Mouse (Mus musculus) CH12.LX (cell line): ENCODE measurements around the gene Cfap99. TPM values are rescaled to one million over a fixed set of nuclear protein-coding genes. Genes with fewer than 3 reads are reported as not detected.

Experiments
- DNase-seq: peaks from one replicate; pipeline ENCODE4 v3.0.0-alpha.2; 2013; ENCODE audit errors: extremely low read depth
- H3K27ac ChIP-seq: 2 replicates; pipeline ENCODE4 v1.5.1; 2012; ENCODE audit warnings: low read depth, mild to moderate bottlenecking, control low read depth, moderate library complexity; ENCODE audit not compliant: insufficient read depth
- H3K27me3 ChIP-seq: replicated peaks from 2 replicates; pipeline ENCODE3; 2012; ENCODE audit warnings: inconsistent platforms
- H3K36me3 ChIP-seq, 2 experiments: replicated peaks in 1 of 2; 2 replicates each; pipeline versions ENCODE3 to v1.6.1; 2012; ENCODE audit warnings: inconsistent platforms in 1 of 2, low read length in 1 of 2, mild to moderate bottlenecking in 1 of 2, mixed read lengths in 1 of 2, moderate library complexity in 1 of 2; ENCODE audit not compliant: control insufficient read depth in 1 of 2, insufficient read depth in 1 of 2
- H3K4me1 ChIP-seq, 2 experiments: 2 replicates each; pipeline ENCODE4 v1.6.1; 2012; ENCODE audit warnings: inconsistent platforms in 1 of 2, moderate library complexity in 1 of 2; ENCODE audit not compliant: insufficient read depth in 2 of 2, control insufficient read depth in 1 of 2
- H3K4me2 ChIP-seq: 2 replicates; pipeline ENCODE4 v1.6.1; 2012; ENCODE audit warnings: low read depth, mild to moderate bottlenecking, control low read depth; ENCODE audit not compliant: poor library complexity, insufficient read depth, severe bottlenecking
- H3K4me3 ChIP-seq, 3 experiments: fragments of 150-350 bp in 1 of 3; sonication (generic) in 1 of 3; replicated peaks in 1 of 3; 2 replicates each; pipeline versions ENCODE3 to v1.5.1; 2011 to 2012; ENCODE audit warnings: low read depth in 2 of 3, low read length in 2 of 3, mild to moderate bottlenecking in 2 of 3, moderate library complexity in 2 of 3, control low read depth in 1 of 3, improper control_type of control experiment in 1 of 3, inconsistent platforms in 1 of 3, mixed read lengths in 1 of 3; ENCODE audit not compliant: poor library complexity in 1 of 3
- H3K79me2 ChIP-seq: replicated peaks from 2 replicates; pipeline ENCODE4 v1.6.1; 2012; ENCODE audit warnings: mild to moderate bottlenecking, moderate library complexity; ENCODE audit not compliant: control insufficient read depth, poor library complexity, insufficient read depth, severe bottlenecking; ENCODE audit errors: extremely low read depth
- H3K9ac ChIP-seq: 2 replicates; pipeline ENCODE4 v1.6.1; 2012; ENCODE audit warnings: low read depth, mild to moderate bottlenecking, control low read depth, moderate library complexity; ENCODE audit not compliant: insufficient read depth
- H3K9me3 ChIP-seq: replicated peaks from 2 replicates; pipeline ENCODE3; 2012; ENCODE audit warnings: low read length, inconsistent platforms, mixed read lengths
- BHLHE40 ChIP-seq: IDR thresholded peaks from 2 replicates; pipeline ENCODE4 v1.6.1; 2011; ENCODE audit warnings: mild to moderate bottlenecking, low read depth, low read length, improper control_type of control experiment
- E2F4 ChIP-seq: IDR thresholded peaks from 2 replicates; pipeline ENCODE4 v1.6.1; 2011; ENCODE audit warnings: low read depth, low read length, improper control_type of control experiment; ENCODE audit not compliant: insufficient replicate concordance
- ELF1 ChIP-seq: IDR thresholded peaks from 2 replicates; pipeline ENCODE4 v1.6.1; 2014; ENCODE audit warnings: low read depth, mild to moderate bottlenecking, inconsistent platforms, low read length, improper control_type of control experiment
- GABPA ChIP-seq: IDR thresholded peaks from 2 replicates; pipeline ENCODE4 v1.6.1; 2012; ENCODE audit warnings: low read depth, low read length, improper control_type of control experiment, inconsistent platforms; ENCODE audit not compliant: insufficient replicate concordance
- IRF4 ChIP-seq: IDR thresholded peaks from 2 replicates; pipeline ENCODE4 v1.6.1; 2014; ENCODE audit warnings: low read depth, mild to moderate bottlenecking, inconsistent platforms, low read length, improper control_type of control experiment
- MAZ ChIP-seq: IDR thresholded peaks from 2 replicates; pipeline ENCODE4 v1.6.1; 2012; ENCODE audit warnings: low read depth, mild to moderate bottlenecking, inconsistent platforms, low read length, improper control_type of control experiment, moderate library complexity
- MXI1 ChIP-seq: IDR thresholded peaks from 2 replicates; pipeline ENCODE4 v1.6.1; 2011; ENCODE audit warnings: mild to moderate bottlenecking, low read depth, low read length, improper control_type of control experiment
- MYC ChIP-seq: IDR thresholded peaks from 2 replicates; pipeline ENCODE4 v1.6.1; 2011; ENCODE audit warnings: low read depth, mild to moderate bottlenecking, improper control_type of control experiment, low read length
- NELFE ChIP-seq: IDR thresholded peaks from 2 replicates; pipeline ENCODE4 v1.6.1; 2011; ENCODE audit warnings: low read depth, low read length, improper control_type of control experiment
- PAX5 ChIP-seq: IDR thresholded peaks from 2 replicates; pipeline ENCODE4 v1.6.1; 2012; ENCODE audit warnings: low read length, inconsistent platforms, mixed read lengths
- POLR2AphosphoS2 ChIP-seq: IDR thresholded peaks from 2 replicates; pipeline ENCODE4 v1.6.1; 2011; ENCODE audit warnings: low read depth, low read length, improper control_type of control experiment
- RAD21 ChIP-seq: IDR thresholded peaks from 2 replicates; pipeline ENCODE4 v1.6.1; 2011; ENCODE audit warnings: low read depth, mild to moderate bottlenecking, low read length, improper control_type of control experiment, moderate library complexity
- RCOR1 ChIP-seq: conservative IDR thresholded peaks from 2 replicates; pipeline ENCODE4 v1.6.1; 2012; ENCODE audit warnings: low read depth, mild to moderate bottlenecking, inconsistent platforms, low read length, improper control_type of control experiment
- SIN3A ChIP-seq: IDR thresholded peaks from 2 replicates; pipeline ENCODE4 v1.6.1; 2012; ENCODE audit warnings: low read length, improper control_type of control experiment, inconsistent platforms
- SMC3 ChIP-seq: IDR thresholded peaks from 2 replicates; pipeline ENCODE4 v1.6.1; 2011; ENCODE audit warnings: low read depth, low read length, improper control_type of control experiment
- TBP ChIP-seq: conservative IDR thresholded peaks from 2 replicates; pipeline ENCODE4 v1.6.1; 2011; ENCODE audit warnings: low read depth, low read length, improper control_type of control experiment
- USF2 ChIP-seq: conservative IDR thresholded peaks from 2 replicates; pipeline ENCODE4 v1.6.1; 2011; ENCODE audit warnings: low read depth, low read length, improper control_type of control experiment
- dilution Hi-C: fragments of 300-500 bp; cut with MboI; formaldehyde crosslinking; loops from 2 replicates; pipeline ENCODE4 v1.14.3; 2020; ENCODE audit warnings: low sequenced_read_pairs; ENCODE audit not compliant: extremely low pct_unique_long_range_greater_than_20kb, extremely low pct_ligation_motif_present
- in situ Hi-C: fragments of 300-500 bp; cut with MboI; formaldehyde crosslinking; loops from 3 replicates; pipeline ENCODE4 v1.14.3; 2019; ENCODE audit warnings: low sequenced_read_pairs, low pct_ligation_motif_present, low pct_unique_long_range_greater_than_20kb, mixed read lengths
- polyA plus RNA-seq: library from polyadenylated mRNA; unstranded; fragments of >175 nt; gene quantifications from 2 replicates; pipeline ENCODE4 v1.2.1, GENCODE M21; 2012; ENCODE audit warnings: low read depth; ENCODE audit not compliant: insufficient read length
- total RNA-seq, 2 experiments: library from RNA; depleted of rRNA; stranded (reverse); fragments of 300-350 nt in 1 of 2; fragments of >200 nt in 1 of 2; gene quantifications; 2 replicates each; pipeline ENCODE4 v1.2.3; 2012 to 2014

Gene Cfap99
- total and polyA plus RNA-seq, 3 experiments, result not detected

- dilution Hi-C loops (no loop called here), in situ Hi-C loops (no loop called here)
- Histone ChIP-seq H3K27me3 (no peaks in the 10 kb centered on the region), H3K27ac (no peak overlapping the region), H3K9ac (no peak overlapping the region), H3K9me3 (peaks cover 2% of the 10 kb centered on the region), H3K4me2 (no peak overlapping the region), H3K79me2 (no peaks in the 10 kb centered on the region), H3K4me1 (no peaks in the 10 kb centered on the region), H3K4me3 (no peak overlapping the region), H3K36me3 (peaks cover 0 to 7% of the 10 kb centered on the region in 2 experiments)
- TF ChIP-seq POLR2AphosphoS2 (no peak), SMC3 (no peak), PAX5 (no peak), NELFE (no peak), MXI1 (no peak), RCOR1 (no peak), USF2 (no peak), RAD21 (no peak)
- DNase-seq, result no peak
Observed at GRCm38 (mm10) chr5:34326249-34326691, 37.9 kb downstream of the Cfap99 start.

GRCm38 (mm10) chr5:34326875-34327576, 38.6 kb downstream of the Cfap99 start:
- peaks cover 0 to 12% of the 10 kb centered on the region in 2 experiments for H3K36me3 ChIP-seq
- no peak overlapping the region for H3K9ac ChIP-seq
- H3K4me2 ChIP-seq, result no peak overlapping the region
- TF ChIP-seq SIN3A (no peak), TBP (no peak), MXI1 (no peak), IRF4 (no peak), GABPA (no peak), MAZ (no peak), ELF1 (no peak), E2F4 (no peak), MYC (no peak), BHLHE40 (no peak), RAD21 (no peak), USF2 (no peak)
- H3K4me3 ChIP-seq, result no peak overlapping the region
- no peak for DNase-seq
- peaks cover 2% of the 10 kb centered on the region for H3K9me3 ChIP-seq
- H3K27ac ChIP-seq, result no peak overlapping the region
- H3K4me1 ChIP-seq, result no peaks in the 10 kb centered on the region
- dilution Hi-C loops, result no loop called here
- in situ Hi-C loops, result no loop called here
- H3K27me3 ChIP-seq, result no peaks in the 10 kb centered on the region
- H3K79me2 ChIP-seq, result no peaks in the 10 kb centered on the region
